Mouse (Mus musculus) left cerebral cortex, postnatal 10 days (tissue): ENCODE data around the gene Plekhm3. TPM values are rescaled to one million over a fixed set of nuclear protein-coding genes. Genes with fewer than 3 reads are reported as not detected.
"Not testable (repeated sequence)": the region's sequence is repeated elsewhere in the genome, so short reads cannot be mapped to it uniquely, and the experiment has no call there.

Experiments used
- DNase-seq, 2 experiments: peaks; one replicate each; pipeline ENCODE4 v3.0.0; 2021 to 2022; ENCODE audit warnings: low spot score in 2 of 2, mixed read lengths in 1 of 2; ENCODE audit errors: extremely low spot score in 1 of 2
- intact Hi-C: fragments of 180-260 bp; cut with DNase I; formaldehyde crosslinking; loops from one replicate; pipeline ENCODE4 v1.15.1; 2025
- total RNA-seq, 2 experiments: library from RNA; stranded (reverse); gene quantifications; 2 replicates each; pipeline ENCODE4 v1.2.3; 2021

The Plekhm3 gene
- total RNA-seq = 10 to 100 TPM; 27.1 to 32.2 TPM

GRCm38 (mm10) chr1:64956479-64956961, at the start of gene Plekhm3:
Plekhm3 (minus strand) TSS chr1:64956824.
- DNase-seq = peak; percentile 77 to 88
- intact Hi-C loops = no loop called here

GRCm38 (mm10) chr1:65005575-65005974, 49.0 kb upstream of the Plekhm3 start:
- DNase-seq = no peak
- intact Hi-C loops = loop anchor here (10.0 kb wide), 1 partner anchor 391 kb away; the partner anchor contains the start of gene Mettl21a

DNA sequence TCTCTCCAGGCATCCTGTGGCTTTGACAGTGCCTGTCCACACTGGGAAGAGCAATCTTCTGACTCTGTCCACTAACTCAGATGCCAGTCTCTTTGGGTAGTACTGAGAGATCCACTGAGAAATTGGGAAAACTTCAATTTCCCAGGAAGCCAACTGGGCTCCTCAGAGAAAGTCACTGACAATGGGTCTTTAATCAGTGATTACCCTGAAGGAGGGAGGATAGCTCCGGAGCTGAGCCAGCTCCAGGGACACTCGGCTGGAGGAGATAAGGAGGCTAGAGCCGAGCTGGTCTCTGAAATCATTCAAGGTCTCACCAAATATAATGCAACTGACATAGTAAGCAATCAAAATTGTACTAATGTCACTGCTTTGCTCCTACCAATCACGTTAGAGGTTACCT, 47.9 kb upstream of the Plekhm3 start:
- intact Hi-C loops = loop anchor here (10.0 kb wide), 1 partner anchor 390 kb away; the partner anchor contains the start of gene Mettl21a
- no peak for DNase-seq

GRCm38 (mm10) chr1:64993206-64993605, 36.6 kb upstream of the Plekhm3 start:
- intact Hi-C loops = loop anchor here (10.0 kb wide), 1 partner anchor 1328 kb away; no protein-coding TSS in a partner anchor
- DNase-seq = no peak

DNA sequence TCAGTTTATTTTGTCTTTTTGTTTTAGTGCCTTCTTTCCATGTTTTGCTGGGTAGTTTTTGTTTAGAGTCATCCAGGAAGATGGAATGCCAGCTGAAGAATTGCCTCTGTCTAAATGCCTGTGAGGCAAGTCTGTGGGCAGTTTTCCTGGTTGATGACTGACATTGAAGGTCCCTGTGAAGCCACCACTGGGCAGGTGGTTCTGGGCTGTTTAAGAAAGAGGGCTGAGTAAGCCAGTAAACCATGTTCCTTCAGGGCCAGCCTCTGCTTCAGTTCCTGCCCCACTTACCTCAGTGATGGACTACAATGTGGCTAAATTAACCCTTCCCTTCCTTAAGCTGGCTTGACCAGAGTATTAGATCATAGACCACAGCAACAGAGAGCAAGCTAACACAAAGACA, 31.6 kb upstream of the Plekhm3 start:
- no peak for DNase-seq
- intact Hi-C loops = loop anchor here (5.0 kb wide), 1 partner anchor 251 kb away; the partner anchor contains the start of gene Fzd5

- intact Hi-C loops = loop anchor here (5.0 kb wide), 1 partner anchor 249 kb away; the partner anchor contains the start of gene Fzd5
Observed at GRCm38 (mm10) chr1:64986120-64986519, 29.5 kb upstream of the Plekhm3 start.

DNA sequence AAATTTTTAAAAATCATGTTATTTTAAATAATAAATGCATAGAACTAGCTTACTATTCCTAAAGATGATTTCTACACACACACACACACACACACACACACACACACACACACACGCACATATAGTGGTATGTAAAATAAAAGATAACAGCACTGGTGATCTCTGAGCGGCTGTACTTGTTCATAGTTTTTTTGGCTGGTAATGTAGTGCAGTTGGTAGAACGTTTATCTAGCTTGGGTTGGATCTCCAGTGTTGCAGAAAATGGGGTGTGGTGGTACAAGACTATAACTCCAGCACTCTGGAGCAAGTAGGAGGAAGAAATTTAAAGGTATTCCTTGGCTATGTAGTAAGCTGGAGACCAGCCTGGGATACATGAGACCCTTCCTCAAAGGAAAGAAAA, 26.6 kb upstream of the Plekhm3 start:
- intact Hi-C loops = no loop called here
- DNase-seq = no peak

More at GRCm38 (mm10) chr1:64986120-64986519, 29.5 kb upstream of the Plekhm3 start:
- DNase-seq = peak; percentile 38 to 55

DNA sequence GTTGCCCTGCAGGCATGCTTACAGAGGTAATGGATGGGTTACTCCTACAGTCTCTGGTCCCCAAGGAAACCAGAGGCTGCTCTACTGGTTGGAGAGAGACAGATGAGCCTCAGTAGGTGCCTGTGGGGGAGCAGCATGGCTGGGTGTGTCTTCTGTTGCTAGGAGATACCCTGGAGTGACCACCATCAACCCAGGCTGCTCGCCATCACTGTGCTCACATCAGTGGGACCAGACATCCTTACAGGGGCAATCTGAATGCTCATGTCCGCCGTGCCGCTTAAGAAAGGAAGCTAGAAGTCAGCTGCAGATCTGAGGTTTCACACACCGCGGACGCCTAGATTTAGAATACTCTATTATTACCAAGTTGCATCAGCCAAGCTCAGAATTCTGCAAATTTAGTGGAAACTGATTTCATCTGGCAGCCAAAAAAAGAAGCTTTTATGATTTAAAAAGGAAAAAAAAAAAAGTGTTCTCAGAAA, 21.7 kb upstream of the Plekhm3 start:
- intact Hi-C loops = no loop called here
- DNase-seq = peak; percentile 21 to 38

DNA sequence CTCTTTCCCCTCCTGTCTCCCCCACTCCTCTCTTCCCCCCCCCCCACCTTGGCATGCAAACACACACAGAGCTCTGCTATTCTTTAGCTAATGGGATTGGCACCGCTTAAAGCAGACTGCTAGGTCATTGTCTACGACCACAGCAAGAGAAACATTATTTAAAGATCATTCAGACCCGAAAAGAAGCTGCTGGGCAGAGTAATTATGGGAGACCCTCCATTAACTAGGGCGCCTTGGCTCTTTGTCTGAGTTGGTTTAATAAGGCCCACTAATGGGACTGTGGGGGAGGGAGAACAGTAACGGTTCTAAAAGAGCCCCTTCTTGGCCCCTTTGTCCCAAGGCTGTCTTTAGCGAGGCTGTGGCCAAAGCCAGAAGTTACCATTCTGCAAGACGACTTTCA, 18.7 kb upstream of the Plekhm3 start:
- no peak for DNase-seq
- intact Hi-C loops = no loop called here

DNA sequence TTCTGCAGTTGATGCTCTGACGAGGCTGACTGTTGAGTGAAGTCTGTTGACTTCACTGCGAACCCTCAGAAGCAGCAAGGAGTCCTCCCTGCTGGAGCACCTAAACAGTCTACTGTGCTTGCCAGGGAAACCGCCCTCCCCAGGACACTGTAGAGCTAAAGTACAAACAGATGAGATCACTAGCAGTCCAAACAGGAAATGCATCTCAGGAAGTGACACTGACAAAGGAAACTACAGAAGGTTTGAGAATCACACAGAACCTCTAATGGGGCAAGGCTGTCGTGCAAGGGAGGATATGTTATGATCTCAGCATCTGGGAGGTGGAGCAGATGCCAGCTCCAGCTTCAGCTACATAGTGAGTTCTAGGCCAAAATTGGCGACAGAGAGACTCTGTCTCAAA, 14.1 kb upstream of the Plekhm3 start:
- intact Hi-C loops = no loop called here
- DNase-seq = no peak

- no peak for DNase-seq
- intact Hi-C loops = no loop called here
Observed at GRCm38 (mm10) chr1:64957021-64957489, 431 bp upstream of the Plekhm3 start.

- DNase-seq, intact Hi-C loops: not testable (repeated sequence)
Observed at GRCm38 (mm10) chr1:64954786-64955185, 1.8 kb downstream of the Plekhm3 start.

- intact Hi-C loops = no loop called here
- DNase-seq = no peak
Observed at GRCm38 (mm10) chr1:64950271-64950670, 6.4 kb downstream of the Plekhm3 start.

GRCm38 (mm10) chr1:64949377-64949776, 7.2 kb downstream of the Plekhm3 start:
- intact Hi-C loops = no loop called here
- no peak for DNase-seq

- DNase-seq = no peak
- intact Hi-C loops = no loop called here
Observed at GRCm38 (mm10) chr1:64946106-64946505, 10.5 kb downstream of the Plekhm3 start.

GRCm38 (mm10) chr1:64945214-64945785, 11.3 kb downstream of the Plekhm3 start:
- no peak for DNase-seq
- intact Hi-C loops = no loop called here

- no peak for DNase-seq
- intact Hi-C loops = no loop called here
Observed at GRCm38 (mm10) chr1:64944746-64945145, 11.9 kb downstream of the Plekhm3 start.

- intact Hi-C loops = no loop called here
- no peak for DNase-seq
Observed at GRCm38 (mm10) chr1:64942006-64942755, 14.4 kb downstream of the Plekhm3 start.

DNA sequence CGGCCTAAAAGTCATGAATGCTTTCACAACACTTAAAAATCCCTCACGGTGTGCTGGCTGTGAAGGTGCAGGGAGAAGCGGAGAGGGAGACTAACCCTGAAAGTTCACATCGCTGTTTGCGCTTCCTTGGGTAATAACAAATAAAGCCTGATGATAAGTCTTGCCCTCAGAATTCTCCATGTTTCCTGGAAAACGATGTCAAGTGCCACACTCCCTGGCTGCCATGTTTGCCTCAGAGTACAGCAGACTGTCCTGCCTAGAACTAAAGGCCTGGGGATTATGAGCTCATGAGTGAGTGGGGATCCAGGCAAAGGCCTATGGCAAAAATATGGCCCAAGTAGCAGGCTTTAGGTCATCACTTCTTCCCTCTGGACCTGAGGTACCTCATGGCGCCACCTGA, 17.7 kb downstream of the Plekhm3 start:
- DNase-seq = no peak
- intact Hi-C loops = no loop called here

GRCm38 (mm10) chr1:64937692-64938091, 18.9 kb downstream of the Plekhm3 start:
- DNase-seq = no peak
- intact Hi-C loops = no loop called here
